Mouse (Mus musculus) left cerebral cortex, postnatal 10 days (tissue): ENCODE measurements at regions not wholly inside any gene's neighbourhood (a gene's known extent, or its start where the extent isn't known, plus 50 kb on each side); places are given as distances from the start of the nearest gene placed in this dataset.
A peak's percentile ranks its signal among the peaks of the same experiment; 100 is the strongest.

Experiments used
- DNase-seq, 2 experiments: peaks; one replicate each; pipeline ENCODE4 v3.0.0; 2021 to 2022; ENCODE audit warnings: low spot score in 2 of 2, mixed read lengths in 1 of 2; ENCODE audit errors: extremely low spot score in 1 of 2
- intact Hi-C: fragments of 180-260 bp; cut with DNase I; formaldehyde crosslinking; loops from one replicate; pipeline ENCODE4 v1.15.1; 2025

DNA sequence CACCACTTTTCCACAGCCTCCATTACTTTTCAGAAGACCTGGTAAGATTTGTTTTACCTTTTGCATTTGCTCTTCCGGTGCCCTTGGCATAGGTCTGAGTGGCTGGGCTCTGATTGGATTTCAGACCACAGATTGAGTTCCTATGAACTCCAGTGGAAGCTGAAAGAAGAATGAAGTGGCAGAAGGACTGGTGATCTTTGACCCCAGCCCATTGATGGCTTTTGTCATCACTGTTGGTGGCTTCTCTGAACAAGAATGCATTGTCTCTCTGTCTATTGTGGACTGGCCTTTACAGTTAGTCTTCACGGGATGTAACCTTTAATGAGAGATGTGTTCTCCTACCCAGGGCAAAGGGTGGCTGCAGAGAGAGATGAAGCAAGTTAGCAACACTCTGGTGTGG, 256.9 kb upstream of the Mpped2 start:
- intact Hi-C loops = no loop called here
- DNase-seq = no peak

DNA sequence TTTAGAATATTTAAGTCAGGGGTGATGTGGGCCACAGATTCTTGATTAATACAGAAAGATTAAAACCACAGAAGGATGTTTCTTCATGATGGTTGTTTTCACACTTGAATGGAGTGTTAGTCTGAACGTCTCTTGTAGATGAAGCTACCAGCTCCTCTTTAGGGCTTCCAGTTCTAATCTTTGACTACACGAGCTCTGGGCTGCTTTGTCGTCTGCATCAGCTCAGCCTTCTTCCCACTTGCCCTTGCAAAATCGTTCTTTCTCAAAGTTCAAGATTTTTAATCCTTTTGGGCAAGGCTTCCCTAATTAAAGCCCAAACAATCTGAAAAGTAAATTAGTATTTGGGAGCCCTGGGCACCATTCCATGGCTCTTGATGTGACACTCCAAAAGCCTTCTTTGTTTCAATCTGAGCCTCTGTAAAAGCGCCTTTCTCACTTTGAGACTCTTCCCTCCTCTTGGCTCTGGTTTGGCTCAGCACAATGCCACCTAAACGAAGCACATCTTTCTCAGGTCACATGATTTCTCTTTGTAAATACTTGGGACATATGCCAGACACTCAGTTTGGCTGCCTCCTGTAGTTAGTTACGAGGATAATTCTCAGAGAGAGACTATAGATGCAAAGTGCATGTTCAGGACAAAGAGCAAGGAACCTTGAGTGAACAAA, 238.6 kb upstream of the Mpped2 start:
- peak in 1 of 2 experiments; percentile 30 for DNase-seq
- intact Hi-C loops = no loop called here

DNA sequence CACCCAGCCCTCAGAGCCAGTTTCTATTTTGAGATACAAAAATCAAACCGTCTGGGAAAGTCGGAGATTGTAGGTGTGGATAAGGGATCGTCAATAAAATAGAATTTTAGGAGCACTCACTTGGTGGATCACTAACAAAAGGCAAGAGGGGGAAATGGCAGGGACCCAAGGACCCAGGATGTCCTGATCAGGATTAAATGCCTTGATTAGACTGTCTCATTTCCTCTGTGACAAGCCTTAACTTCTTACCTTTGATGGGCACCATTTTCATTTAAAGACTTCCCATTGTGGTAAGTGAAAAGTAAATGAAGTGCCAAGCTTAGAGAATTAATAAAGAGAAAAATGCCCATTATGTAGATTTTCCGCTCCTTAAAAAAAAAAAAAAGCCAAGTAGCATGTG, 238.0 kb upstream of the Mpped2 start:
- no peak for DNase-seq
- intact Hi-C loops = no loop called here

DNA sequence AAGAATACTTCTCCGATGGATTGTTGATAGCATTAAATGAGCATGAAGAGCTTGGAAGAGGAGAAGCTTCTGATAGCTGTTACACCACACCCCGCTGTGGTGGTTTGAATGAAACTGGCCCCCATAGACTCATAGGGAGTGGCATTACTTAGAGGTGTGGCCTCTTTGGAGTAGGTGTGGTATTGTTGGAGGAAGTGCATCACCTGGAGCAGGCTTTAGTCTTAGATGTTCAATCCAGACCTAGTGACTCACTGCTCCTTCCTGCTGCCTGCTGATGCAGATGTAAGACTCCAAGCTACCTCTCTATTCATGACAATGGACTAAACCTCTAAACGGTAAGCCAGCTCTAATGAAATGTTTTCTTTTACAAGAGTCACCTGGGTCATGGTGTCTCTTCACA, 237.1 kb upstream of the Mpped2 start:
- intact Hi-C loops = no loop called here
- DNase-seq = no peak

DNA sequence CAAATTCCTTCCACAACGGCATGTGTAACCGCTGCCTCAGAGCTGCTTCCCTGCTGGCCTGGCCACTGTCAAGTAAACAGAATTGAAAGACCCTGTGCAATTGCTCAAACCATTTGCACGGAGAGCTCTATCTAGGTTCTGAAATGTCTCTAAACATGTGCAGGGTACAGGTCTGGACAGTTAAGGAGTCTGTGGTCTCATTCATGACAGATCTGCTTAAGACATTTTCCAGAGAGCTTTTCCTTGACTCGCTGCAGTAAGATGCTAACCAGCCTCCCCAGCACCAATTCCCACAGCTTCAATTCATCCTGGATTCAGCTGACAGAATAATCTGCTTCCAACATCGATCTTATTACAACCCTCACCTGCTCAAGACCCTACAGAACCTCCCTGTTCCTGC, 235.1 kb upstream of the Mpped2 start:
- intact Hi-C loops = no loop called here

DNA sequence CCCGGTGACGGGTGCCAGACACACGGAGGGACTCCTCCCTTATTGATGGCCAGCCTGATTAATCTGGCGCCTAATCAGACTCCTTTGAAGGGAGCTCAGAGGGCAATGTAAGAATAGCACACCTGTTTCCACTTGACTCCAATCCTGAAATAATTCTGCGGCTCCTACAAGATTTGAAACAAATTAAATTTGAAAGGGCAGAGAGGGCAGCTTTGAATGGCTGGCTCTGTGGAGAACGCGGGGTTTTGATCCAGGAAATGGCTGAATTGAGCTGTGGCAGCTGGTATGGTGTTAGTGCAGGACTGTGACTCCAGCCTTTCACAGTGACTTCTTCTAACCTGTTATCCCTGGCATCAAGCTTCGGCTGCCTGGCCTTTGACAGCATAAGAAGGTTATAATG, 232.0 kb upstream of the Mpped2 start:
- intact Hi-C loops = no loop called here

More for the DNA sequence above, 235.1 kb upstream of the Mpped2 start:
- no peak for DNase-seq

DNA sequence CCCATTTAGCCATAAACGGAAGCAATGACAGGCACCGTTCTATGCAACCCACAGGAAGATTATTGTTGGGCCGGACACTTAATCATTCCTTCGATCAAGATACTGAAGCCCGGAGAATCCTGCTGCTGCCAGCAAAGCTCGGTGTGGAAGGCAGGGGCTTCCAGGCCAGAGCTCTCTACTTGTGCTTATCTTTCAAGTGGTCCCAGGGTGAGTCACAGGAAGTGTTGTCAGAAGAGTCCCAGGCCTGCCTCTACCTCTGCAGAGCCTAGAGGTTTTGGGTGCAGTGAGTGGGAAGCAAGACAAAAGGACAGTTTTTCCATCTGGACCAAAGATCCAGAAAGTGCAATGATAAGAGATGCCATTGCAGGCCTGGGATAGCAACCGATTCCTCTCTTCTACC, 231.6 kb upstream of the Mpped2 start:
- intact Hi-C loops = no loop called here
- no peak for DNase-seq

More for the DNA sequence above, 232.0 kb upstream of the Mpped2 start:
- no peak for DNase-seq

DNA sequence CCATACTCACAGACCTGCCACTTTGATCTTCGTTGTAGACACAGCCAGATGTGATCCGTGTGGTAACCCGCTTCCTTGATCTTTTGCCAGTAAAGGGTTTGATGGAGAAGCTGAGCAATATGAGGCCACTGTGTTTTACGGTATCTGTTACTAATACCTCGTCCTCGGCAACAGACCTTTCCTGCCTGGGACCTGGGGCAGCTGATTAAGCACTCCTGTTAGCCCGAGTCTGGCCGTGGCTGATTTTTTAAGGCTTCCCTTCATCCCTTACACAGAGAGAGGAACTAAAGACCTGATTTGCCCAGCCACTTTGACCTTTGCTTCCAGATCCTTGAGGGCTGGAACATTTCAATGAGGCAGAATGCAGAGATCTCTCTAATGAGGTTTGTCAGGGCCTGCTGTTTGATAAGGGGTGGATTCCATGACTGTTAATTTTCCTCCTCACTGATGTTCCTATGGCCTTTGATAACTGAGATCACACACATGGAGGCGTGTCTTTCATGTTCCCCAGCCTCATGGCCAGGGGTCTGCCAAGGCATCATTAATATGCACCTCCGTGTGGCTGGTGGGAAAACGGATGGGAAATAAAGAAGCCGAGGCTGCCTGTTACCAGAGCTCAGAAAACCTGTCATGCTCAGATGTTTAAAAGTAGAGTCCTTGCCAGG, 231.0 kb upstream of the Mpped2 start:
- intact Hi-C loops = no loop called here
- DNase-seq = no peak

DNA sequence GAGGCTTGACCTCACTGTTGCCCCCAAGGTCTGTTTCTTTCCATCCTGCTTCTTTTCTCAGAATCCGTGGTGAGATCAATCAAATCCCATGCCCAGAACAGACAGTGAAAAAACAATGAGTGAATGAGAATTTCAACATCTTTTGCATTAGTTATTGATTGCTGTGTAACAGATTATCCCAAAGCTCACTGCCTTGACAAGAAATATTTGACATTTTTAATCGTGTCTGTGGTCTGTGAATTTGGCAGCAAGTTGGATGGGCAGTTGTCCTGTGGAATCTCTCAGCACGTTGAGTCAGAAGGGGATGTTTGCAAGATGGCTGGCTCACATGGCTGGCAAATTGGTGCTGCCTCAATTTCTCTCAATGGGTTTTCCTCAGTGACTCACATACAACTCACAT, 228.0 kb upstream of the Mpped2 start:
- DNase-seq = no peak
- intact Hi-C loops = no loop called here

DNA sequence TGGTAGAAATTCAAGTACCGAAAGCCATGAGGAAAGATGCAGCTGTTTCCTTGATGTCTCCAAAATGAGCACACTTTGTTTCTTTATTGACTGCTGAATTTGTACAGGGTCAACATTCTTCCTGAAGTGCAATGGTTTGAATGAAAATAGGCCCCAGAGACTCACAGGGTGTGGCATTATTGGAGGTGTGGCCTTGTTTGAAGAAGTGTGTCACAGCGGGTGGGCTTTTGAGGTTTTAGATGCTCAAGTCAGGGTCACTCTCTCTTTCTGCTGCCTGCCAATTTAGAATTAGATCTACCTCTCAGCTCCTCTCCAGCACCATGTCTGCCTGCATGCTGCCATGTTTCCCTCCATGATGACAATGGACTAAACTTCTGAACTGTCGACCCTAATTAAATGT, 227.2 kb upstream of the Mpped2 start:
- intact Hi-C loops = no loop called here
- no peak for DNase-seq

DNA sequence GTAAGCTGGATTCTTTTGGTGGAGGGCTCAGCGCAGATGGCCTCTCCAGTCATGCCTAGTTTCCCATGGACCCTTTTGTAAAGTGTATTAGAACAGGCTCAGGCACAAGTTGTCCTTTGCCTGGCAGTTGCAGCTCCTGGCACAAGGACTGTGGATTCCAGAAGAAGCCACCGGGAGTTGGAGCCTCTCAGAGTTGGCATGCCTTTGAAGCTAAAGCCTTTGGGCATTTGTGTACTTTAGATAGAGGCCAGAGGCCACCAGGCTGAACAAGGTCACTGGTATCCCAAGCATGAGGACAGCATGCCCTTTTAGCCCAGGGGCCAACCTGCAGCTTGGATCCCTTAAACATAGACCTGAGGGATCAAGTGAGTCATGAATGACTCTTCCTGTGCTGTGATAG, 223.9 kb upstream of the Mpped2 start:
- DNase-seq = no peak
- intact Hi-C loops = no loop called here

DNA sequence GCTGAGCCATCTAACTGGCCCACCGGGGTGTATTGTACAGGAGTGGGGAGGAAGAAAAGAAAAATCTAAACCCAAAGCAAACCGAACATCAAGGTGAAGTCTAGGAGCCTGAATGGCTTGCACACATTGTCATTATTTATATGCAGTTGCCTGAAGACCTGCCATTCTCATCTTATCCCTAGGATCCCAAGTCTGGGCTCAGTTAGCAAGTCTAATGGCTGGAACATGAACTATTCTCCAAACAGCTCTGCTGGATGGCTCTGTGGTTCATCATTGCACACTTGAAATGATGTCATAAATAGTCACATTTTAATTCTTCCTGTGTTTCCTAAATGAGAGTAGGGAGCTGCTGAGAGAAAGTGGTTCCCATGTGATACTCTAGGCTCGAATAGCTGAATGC, 219.6 kb upstream of the Mpped2 start:
- DNase-seq = no peak
- intact Hi-C loops = no loop called here

DNA sequence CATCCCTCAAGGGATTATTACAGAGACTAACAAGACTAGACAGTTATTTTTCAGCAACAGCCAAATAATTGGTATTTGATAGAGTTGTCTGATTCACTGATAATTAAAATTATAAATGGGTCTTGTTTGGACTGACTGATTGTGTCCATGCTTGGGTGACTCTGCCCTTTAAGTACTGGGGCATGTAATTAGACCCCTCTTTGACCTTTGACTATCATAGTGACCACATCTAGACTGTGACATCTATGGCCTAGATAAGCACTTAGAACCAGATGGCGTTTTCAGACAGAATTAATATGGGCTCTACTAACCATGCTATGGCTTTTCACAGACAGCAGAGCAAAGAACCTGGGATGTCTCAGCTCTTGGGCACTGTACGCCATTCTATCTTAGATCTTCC, 215.1 kb upstream of the Mpped2 start:
- intact Hi-C loops = no loop called here
- no peak for DNase-seq

DNA sequence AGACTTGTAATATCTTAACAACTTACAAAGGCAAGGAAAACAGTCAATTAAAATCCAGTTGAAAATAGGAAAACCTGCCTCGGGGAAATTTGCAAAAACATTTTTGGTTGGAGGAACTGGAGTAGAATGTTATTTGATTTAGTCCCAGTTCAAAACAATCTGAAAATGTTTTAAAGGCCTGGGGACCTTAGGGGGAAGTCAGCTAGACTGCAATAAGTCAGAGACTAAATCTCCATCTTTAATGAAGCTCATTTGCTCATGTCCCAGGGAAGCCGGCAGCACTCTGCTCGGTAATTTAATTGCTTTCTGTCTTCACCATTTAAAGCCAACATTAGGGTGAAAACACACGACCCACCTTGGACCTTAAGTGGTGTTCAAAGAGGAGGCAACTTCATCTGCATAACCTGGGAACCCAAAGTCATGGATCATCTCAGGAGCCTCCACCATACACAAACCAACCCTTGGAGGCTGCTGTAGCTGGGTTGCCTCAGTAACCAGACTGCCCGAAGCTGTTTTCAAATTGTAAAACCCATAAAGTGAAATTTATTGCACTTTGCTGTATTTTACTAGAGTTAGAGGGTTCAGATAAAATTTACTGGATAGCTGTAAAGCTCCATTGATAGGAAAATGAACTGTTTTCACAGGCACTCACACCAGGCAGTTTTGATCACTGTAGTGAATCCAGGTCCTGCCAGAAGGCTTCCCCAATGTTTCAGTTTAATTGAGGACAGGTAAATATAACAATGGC, 205.6 kb upstream of the Mpped2 start:
- intact Hi-C loops = no loop called here
- DNase-seq = no peak

DNA sequence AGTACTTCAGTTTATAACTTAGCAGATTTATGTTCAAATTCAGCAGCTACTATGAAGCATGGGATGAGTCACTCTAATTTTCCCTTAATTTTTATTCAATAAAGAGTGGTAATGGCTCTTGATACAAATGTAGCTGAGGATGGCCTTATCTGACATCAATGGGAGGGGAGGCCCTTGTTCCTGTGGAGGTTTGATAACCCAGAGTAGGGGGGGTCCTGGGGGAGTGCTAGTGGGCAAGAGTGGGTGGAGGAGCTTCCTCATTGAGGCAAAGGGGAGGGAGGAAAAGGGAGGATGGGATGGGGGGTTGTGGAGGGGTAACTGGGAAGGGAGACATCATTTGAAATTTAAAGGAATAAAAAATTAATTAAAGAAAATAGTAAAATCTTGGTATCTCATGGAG, 194.3 kb upstream of the Mpped2 start:
- DNase-seq = no peak
- intact Hi-C loops = no loop called here

DNA sequence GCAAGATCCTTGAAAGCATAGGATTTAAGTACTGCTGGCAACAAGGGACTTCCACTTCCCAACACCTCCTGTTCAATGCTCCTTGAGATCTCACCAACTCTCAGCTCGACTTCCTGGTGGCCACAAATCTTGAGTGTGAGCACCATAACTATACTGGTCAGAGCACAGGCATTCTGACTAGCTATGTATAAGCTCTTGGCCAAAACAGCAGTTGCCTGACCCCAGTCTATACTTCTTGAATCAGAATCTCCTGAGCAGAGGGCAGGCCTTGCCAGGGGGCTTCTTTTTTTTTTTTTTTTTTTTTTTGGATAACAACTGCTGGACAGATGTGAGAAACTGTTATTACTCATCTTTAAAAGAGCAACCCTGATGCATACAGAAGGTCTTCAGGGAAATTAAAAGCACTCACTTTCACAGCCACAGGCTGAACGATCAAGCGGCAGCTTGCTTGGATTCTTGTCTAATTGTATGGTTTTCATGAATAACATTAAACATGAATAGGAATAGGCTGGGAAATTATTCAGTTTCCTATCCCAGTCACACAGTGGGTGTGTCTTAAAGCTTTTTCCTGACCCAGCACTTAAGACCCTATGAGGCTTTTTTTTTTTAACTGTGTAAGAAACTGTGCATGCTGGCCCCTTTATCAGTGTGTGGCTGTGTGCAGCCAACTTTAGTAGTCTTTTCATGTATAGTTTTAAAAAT, 193.7 kb upstream of the Mpped2 start:
- no peak for DNase-seq
- intact Hi-C loops = no loop called here

DNA sequence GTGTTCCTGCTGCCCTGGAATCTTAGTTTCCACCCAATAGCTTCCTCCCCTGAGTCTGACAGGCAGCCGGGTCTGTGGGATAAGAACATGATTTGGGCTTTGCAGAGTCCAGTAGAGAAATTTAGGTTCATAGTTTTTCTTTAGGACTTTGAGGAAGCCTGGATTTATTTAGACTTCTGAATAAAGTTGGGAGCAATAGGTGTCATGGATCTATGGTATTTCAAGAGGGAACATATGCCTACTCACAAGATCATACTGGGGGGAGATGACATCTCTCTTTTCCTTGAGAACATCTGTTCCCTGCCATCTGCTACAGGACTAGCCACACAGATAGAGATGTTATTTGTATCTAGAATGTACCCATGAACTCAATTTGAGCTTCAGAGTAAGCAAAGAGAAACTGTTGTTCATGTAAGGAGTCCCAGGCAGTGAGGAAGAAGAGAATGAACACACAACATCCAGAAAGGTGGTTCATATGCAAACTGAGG, 188.1 kb upstream of the Mpped2 start:
- no peak for DNase-seq

DNA sequence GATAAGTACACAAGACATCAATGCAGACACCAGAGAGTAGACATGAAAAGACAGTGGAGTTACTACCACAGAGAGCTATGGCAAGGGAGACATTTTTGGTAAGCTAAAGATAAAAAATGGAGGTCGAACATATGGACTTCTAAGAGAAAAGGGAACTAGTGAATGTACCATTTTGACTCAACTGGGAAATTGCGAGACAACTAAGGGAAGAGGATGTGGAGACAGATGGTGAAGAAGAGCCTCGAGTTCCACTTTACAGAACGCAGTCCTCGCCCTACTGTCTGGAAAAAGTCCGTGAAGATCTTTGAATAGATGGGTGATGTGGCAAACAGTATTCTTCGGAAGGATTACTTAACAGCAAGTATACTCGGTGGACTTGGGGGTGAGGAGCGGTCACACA, 181.2 kb upstream of the Mpped2 start:
- intact Hi-C loops = loop anchor here (10.0 kb wide), 1 partner anchor 183 kb away; the partner anchor contains the start of gene Mpped2
- DNase-seq = no peak

More for the DNA sequence above, 188.1 kb upstream of the Mpped2 start:
- intact Hi-C loops = no loop called here

DNA sequence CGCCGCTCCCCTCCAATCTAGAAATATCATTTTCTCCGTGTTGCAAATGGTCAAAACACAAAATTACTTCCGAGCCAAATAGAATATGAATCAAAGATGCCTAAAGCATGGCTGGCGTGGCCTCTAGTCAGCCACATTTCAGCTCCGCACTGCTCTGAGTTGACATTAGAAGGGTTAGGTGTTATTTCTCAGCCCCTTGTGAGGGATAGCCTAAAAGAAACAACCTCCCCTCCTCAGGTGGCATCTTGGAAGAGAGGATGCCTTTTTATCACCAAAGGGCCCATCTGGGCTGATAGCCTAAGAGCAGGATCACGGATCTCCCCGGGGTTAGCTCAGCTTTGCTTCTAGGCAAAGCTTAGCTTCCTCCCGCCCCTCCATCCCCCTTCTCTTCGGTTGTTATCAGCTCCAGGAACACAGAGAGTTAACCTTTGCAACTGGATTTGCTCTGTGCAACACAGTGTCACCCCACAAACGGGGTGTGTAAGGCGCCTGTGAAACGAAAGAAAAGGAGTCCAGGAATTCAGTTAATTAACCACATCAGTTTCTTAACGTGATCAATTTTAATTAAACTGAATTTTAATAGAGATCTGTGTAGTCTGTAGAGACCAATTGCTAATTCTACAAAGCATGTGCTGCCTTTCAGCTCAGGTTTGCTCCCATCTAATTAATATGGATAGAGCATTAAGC, 180.6 kb upstream of the Mpped2 start:
- no peak for DNase-seq
- intact Hi-C loops = loop anchor here (10.0 kb wide), 1 partner anchor 182 kb away; the partner anchor contains the start of gene Mpped2
